Mouse (Mus musculus) lung, embryonic 15.5 days (tissue): ENCODE measurements around the gene BC107364. TPM values are rescaled to one million over a fixed set of nuclear protein-coding genes. Genes with fewer than 3 reads are reported as not detected.
A peak's percentile ranks its signal among the peaks of the same experiment; 100 is the strongest.
"Not testable (repeated sequence)": the region's sequence is repeated elsewhere in the genome, so short reads cannot be mapped to it uniquely, and the experiment has no call there.

Source experiments
- ATAC-seq: fragments of 200-750 bp; cut with Nextera tagmentation; 2 replicates; pipeline ENCODE4 v1.8.0; 2017; ENCODE audit warnings: moderate number of reproducible peaks, borderline replicate concordance; ENCODE audit not compliant: low FRiP score, low TSS enrichment; ENCODE audit errors: extremely low read depth
- H3K27ac ChIP-seq: fragments of 300-500 bp; sonication (generic); 2 replicates; pipeline ENCODE4 v1.5.1; 2015; ENCODE audit warnings: moderate library complexity, mild to moderate bottlenecking, inconsistent platforms
- H3K27me3 ChIP-seq: fragments of 300-500 bp; sonication (generic); 2 replicates; pipeline ENCODE4 v1.6.1; 2015; ENCODE audit warnings: inconsistent platforms
- H3K36me3 ChIP-seq: fragments of 300-500 bp; sonication (generic); 2 replicates; pipeline ENCODE4 v1.6.1; 2015; ENCODE audit warnings: inconsistent platforms
- H3K4me1 ChIP-seq: fragments of 300-500 bp; sonication (generic); 2 replicates; pipeline ENCODE4 v1.6.1; 2015; ENCODE audit warnings: inconsistent platforms
- H3K4me2 ChIP-seq: fragments of 300-500 bp; sonication (generic); 2 replicates; pipeline ENCODE4 v1.6.1; 2015; ENCODE audit warnings: inconsistent platforms, mild to moderate bottlenecking, moderate library complexity
- H3K4me3 ChIP-seq: fragments of 300-500 bp; sonication (generic); 2 replicates; pipeline ENCODE4 v1.5.1; 2015; ENCODE audit warnings: mild to moderate bottlenecking, inconsistent platforms
- H3K9ac ChIP-seq: fragments of 300-500 bp; sonication (generic); 2 replicates; pipeline ENCODE4 v1.6.1; 2015; ENCODE audit warnings: inconsistent platforms
- H3K9me3 ChIP-seq: fragments of 300-500 bp; sonication (generic); 2 replicates; pipeline ENCODE4 v1.6.1; 2016; ENCODE audit warnings: inconsistent platforms
- WGBS: fragments of 180-500 bp; shearing (Covaris S2); methylation state at CpG from one replicate; pipeline ENCODE4 v1.1.7; 2015; 5-methylcytosine and 5-hydroxymethylcytosine counted together
- polyA plus RNA-seq: library from polyadenylated mRNA; unstranded; fragments of >200 nt; fragmentation: Nextera tagmentation; extraction: Ambion mirVana; gene quantifications from 2 replicates; pipeline ENCODE4 v1.2.1, GENCODE M21; 2015

The BC107364 gene
- 0.14 TPM in 1 of 2 replicates, not detected in the other for polyA plus RNA-seq

GRCm38 (mm10) chr3:96452262-96452661 lies at the start of gene BC107364:
Gene BC107364 (minus strand): TSS chr3:96452306.
- not testable (repeated sequence) for H3K9me3 ChIP-seq, H3K36me3 ChIP-seq, H3K9ac ChIP-seq, H3K4me3 ChIP-seq, H3K4me2 ChIP-seq, H3K27me3 ChIP-seq, H3K4me1 ChIP-seq, ATAC-seq, H3K27ac ChIP-seq
- WGBS, result no CpG with 5 or more reads among the region's 48 CpGs

- Histone ChIP-seq H3K4me3 (peak overlapping the region; percentile 75), H3K27me3 (no peaks in the 10 kb centered on the region), H3K4me1 (peaks cover 11% of the 10 kb centered on the region; the same call in 1 of the 2 replicates), H3K9me3 (no peaks in the 10 kb centered on the region), H3K4me2 (peak overlapping the region; percentile 86), H3K27ac (peak overlapping the region; percentile 80), H3K9ac (peak overlapping the region; percentile 50), H3K36me3 (no peaks in the 10 kb centered on the region)
- WGBS, result under 1% methylated on average over 32 of the region's 32 CpGs
- ATAC-seq, result peak; percentile 76
Measured at GRCm38 (mm10) chr3:96501391-96502115, 49.4 kb upstream of the BC107364 start.

- Histone ChIP-seq H3K36me3 (no peaks in the 10 kb centered on the region), H3K9ac (peak overlapping the region; percentile 63), H3K27ac (peak overlapping the region; percentile 91), H3K4me3 (peak overlapping the region; percentile 75), H3K27me3 (no peaks in the 10 kb centered on the region), H3K4me1 (peaks cover 11% of the 10 kb centered on the region; the same call in 1 of the 2 replicates), H3K9me3 (no peaks in the 10 kb centered on the region), H3K4me2 (peak overlapping the region; percentile 58)
- WGBS, result under 1% methylated on average over 19 of the region's 19 CpGs
- peak; percentile 81 for ATAC-seq
Measured at GRCm38 (mm10) chr3:96500691-96501265, 48.7 kb upstream of the BC107364 start.

GRCm38 (mm10) chr3:96500289-96500621 lies 48.1 kb upstream of the BC107364 start:
- H3K36me3 ChIP-seq, result no peaks in the 10 kb centered on the region
- peak overlapping the region; percentile 75 for H3K4me3 ChIP-seq
- no peaks in the 10 kb centered on the region for H3K27me3 ChIP-seq
- peak overlapping the region; percentile 91 for H3K27ac ChIP-seq
- peaks cover 11% of the 10 kb centered on the region; the same call in 1 of the 2 replicates for H3K4me1 ChIP-seq
- peak; percentile 73 for ATAC-seq
- 0% methylated on average over 17 of the region's 17 CpGs for WGBS
- H3K4me2 ChIP-seq, result peak overlapping the region; percentile 58
- peak overlapping the region; percentile 63 for H3K9ac ChIP-seq
- H3K9me3 ChIP-seq, result no peaks in the 10 kb centered on the region

GRCm38 (mm10) chr3:96499481-96500288 lies 47.6 kb upstream of the BC107364 start:
- H3K36me3 ChIP-seq, result no peaks in the 10 kb centered on the region
- H3K27me3 ChIP-seq, result no peaks in the 10 kb centered on the region
- under 1% methylated on average over 36 of the region's 36 CpGs for WGBS
- peak overlapping the region; percentile 58 for H3K9ac ChIP-seq
- ATAC-seq, result peak; percentile 37; the same call in 1 of the 2 replicates
- H3K9me3 ChIP-seq, result no peaks in the 10 kb centered on the region
- peak overlapping the region; percentile 58 for H3K4me2 ChIP-seq
- peak overlapping the region; percentile 75 for H3K4me3 ChIP-seq
- H3K4me1 ChIP-seq, result peaks cover 11% of the 10 kb centered on the region; the same call in 1 of the 2 replicates
- peak overlapping the region; percentile 86 for H3K27ac ChIP-seq

- WGBS, result 77% methylated on average over 4 of the region's 4 CpGs
- no peak for ATAC-seq
- Histone ChIP-seq H3K9ac (no peak overlapping the region), H3K27ac (no peak overlapping the region), H3K4me2 (peak overlapping the region; percentile 58; the same call in 1 of the 2 replicates), H3K4me3 (peak overlapping the region; percentile 75; the same call in 1 of the 2 replicates), H3K9me3 (no peaks in the 10 kb centered on the region), H3K36me3 (no peaks in the 10 kb centered on the region), H3K27me3 (no peaks in the 10 kb centered on the region), H3K4me1 (peaks cover 11% of the 10 kb centered on the region; the same call in 1 of the 2 replicates)
Measured at GRCm38 (mm10) chr3:96498476-96499245, 46.6 kb upstream of the BC107364 start.

GRCm38 (mm10) chr3:96497451-96498028 lies 45.4 kb upstream of the BC107364 start:
- Histone ChIP-seq H3K36me3 (no peaks in the 10 kb centered on the region), H3K4me2 (peak overlapping the region; percentile 89), H3K27ac (no peak overlapping the region), H3K9ac (peak overlapping the region; percentile 50), H3K4me3 (peak overlapping the region; percentile 57), H3K27me3 (no peaks in the 10 kb centered on the region), H3K4me1 (peaks cover 9% of the 10 kb centered on the region; the same call in 1 of the 2 replicates), H3K9me3 (no peaks in the 10 kb centered on the region)
- under 1% methylated on average over 19 of the region's 19 CpGs for WGBS
- peak; percentile 29; the same call in 1 of the 2 replicates for ATAC-seq

GRCm38 (mm10) chr3:96496620-96497275 lies 44.6 kb upstream of the BC107364 start:
- H3K27ac ChIP-seq, H3K36me3 ChIP-seq, ATAC-seq, H3K4me1 ChIP-seq, H3K9me3 ChIP-seq, H3K27me3 ChIP-seq: not testable (repeated sequence)
- H3K4me2 ChIP-seq, result peak overlapping the region; percentile 89
- H3K9ac ChIP-seq, result peak overlapping the region; percentile 50
- peak overlapping the region; percentile 57 for H3K4me3 ChIP-seq
- 19% methylated on average over 14 of the region's 14 CpGs for WGBS

GRCm38 (mm10) chr3:96496216-96496615 lies 44.1 kb upstream of the BC107364 start:
- 56% methylated on average over 7 of the region's 7 CpGs for WGBS
- H3K4me2 ChIP-seq, result no peak overlapping the region
- no peak for ATAC-seq

GRCm38 (mm10) chr3:96495490-96496210 lies 43.5 kb upstream of the BC107364 start:
- Histone ChIP-seq H3K4me3 (no peak overlapping the region), H3K36me3 (no peaks in the 10 kb centered on the region)
- 95% methylated on average over 1 of the region's 1 CpGs for WGBS

More at GRCm38 (mm10) chr3:96496216-96496615, 44.1 kb upstream of the BC107364 start:
- Histone ChIP-seq H3K9ac (no peak overlapping the region), H3K9me3 (no peaks in the 10 kb centered on the region), H3K4me1 (peaks cover 9% of the 10 kb centered on the region; the same call in 1 of the 2 replicates), H3K4me3 (no peak overlapping the region), H3K36me3 (no peaks in the 10 kb centered on the region), H3K27ac (no peak overlapping the region), H3K27me3 (no peaks in the 10 kb centered on the region)

More at GRCm38 (mm10) chr3:96495490-96496210, 43.5 kb upstream of the BC107364 start:
- Histone ChIP-seq H3K27me3 (no peaks in the 10 kb centered on the region), H3K9me3 (no peaks in the 10 kb centered on the region), H3K27ac (no peak overlapping the region), H3K4me2 (no peak overlapping the region), H3K9ac (no peak overlapping the region), H3K4me1 (peaks cover 9% of the 10 kb centered on the region; the same call in 1 of the 2 replicates)
- ATAC-seq, result no peak
